Mouse (Mus musculus) stomach, embryonic 15.5 days (tissue): ENCODE data around the gene Ydjc. TPM values are rescaled to one million over a fixed set of nuclear protein-coding genes. Genes with fewer than 3 reads are reported as not detected.

Experiments
- ATAC-seq: fragments of 200-750 bp; cut with Nextera tagmentation; 2 replicates; pipeline ENCODE4 v1.8.0; 2017; ENCODE audit warnings: low read depth, moderate number of reproducible peaks, moderate TSS enrichment; ENCODE audit not compliant: insufficient read depth, low FRiP score
- H3K27ac ChIP-seq: fragments of 300-500 bp; sonication (generic); 2 replicates; pipeline ENCODE4 v1.5.1; 2015; ENCODE audit warnings: mild to moderate bottlenecking, inconsistent platforms
- H3K27me3 ChIP-seq: fragments of 300-500 bp; sonication (generic); replicated peaks from 2 replicates; pipeline ENCODE4 v1.6.1; 2015; ENCODE audit warnings: inconsistent platforms
- H3K36me3 ChIP-seq: fragments of 300-500 bp; sonication (generic); 2 replicates; pipeline ENCODE4 v1.6.1; 2015; ENCODE audit warnings: inconsistent platforms
- H3K4me1 ChIP-seq: fragments of 300-500 bp; sonication (generic); 2 replicates; pipeline ENCODE4 v1.6.1; 2015; ENCODE audit warnings: inconsistent platforms
- H3K4me2 ChIP-seq: fragments of 300-500 bp; sonication (generic); 2 replicates; pipeline ENCODE4 v1.6.1; 2015; ENCODE audit warnings: mild to moderate bottlenecking, inconsistent platforms
- H3K4me3 ChIP-seq: fragments of 300-500 bp; sonication (generic); replicated peaks from 2 replicates; pipeline ENCODE4 v1.5.1; 2015; ENCODE audit warnings: inconsistent platforms
- H3K9ac ChIP-seq: fragments of 300-500 bp; sonication (generic); 2 replicates; pipeline ENCODE4 v1.6.1; 2015; ENCODE audit warnings: inconsistent platforms
- H3K9me3 ChIP-seq: fragments of 300-500 bp; sonication (generic); 2 replicates; pipeline ENCODE4 v1.6.1; 2016; ENCODE audit warnings: inconsistent platforms
- WGBS: fragments of 180-500 bp; shearing (Covaris S2); methylation state at CpG from one replicate; pipeline ENCODE4 v1.1.7; 2015; 5-methylcytosine and 5-hydroxymethylcytosine counted together
- microRNA counts: library from miRNA; unstranded; fragments of <30 nt; microRNA quantifications from one replicate; lab custom pipeline; 2016
- microRNA-seq: library from miRNA; unstranded; fragments of <30 nt; microRNA quantifications from one replicate; pipeline ENCODE4, GENCODE M21; 2016
- polyA plus RNA-seq: library from polyadenylated mRNA; unstranded; fragments of >200 nt; fragmentation: Nextera tagmentation; extraction: Ambion mirVana; gene quantifications from 2 replicates; pipeline ENCODE4 v1.2.1, GENCODE M21; 2015

The Ydjc gene
- polyA plus RNA-seq, 1 experiment from 2014 or later = 20.2 TPM

GRCm38 (mm10) chr16:17200953-17201707 is 56.7 kb downstream of the Ydjc start:
- peak; percentile 84 for ATAC-seq
- Histone ChIP-seq H3K27ac (peak overlapping the region; percentile 79), H3K9me3 (no peaks in the 10 kb centered on the region), H3K27me3 (no peaks in the 10 kb centered on the region), H3K9ac (peak overlapping the region; percentile 95), H3K36me3 (no peaks in the 10 kb centered on the region), H3K4me3 (peak overlapping the region; percentile 99), H3K4me2 (peak overlapping the region; percentile 65), H3K4me1 (0 out of 2 replicates have a peak, but pooled peaks cover 14% of the 10 kb centered on the region)
- WGBS = under 1% methylated on average over 72 of the region's 72 CpGs

- Histone ChIP-seq H3K9ac (no peak overlapping the region), H3K4me3 (0 out of 2 replicates have a peak overlapping the region, but pooled peaks have one; percentile 99), H3K36me3 (no peaks in the 10 kb centered on the region), H3K9me3 (no peaks in the 10 kb centered on the region), H3K27me3 (no peaks in the 10 kb centered on the region), H3K27ac (peak overlapping the region; percentile 41; the same call in 1 of the 2 replicates), H3K4me2 (no peak overlapping the region), H3K4me1 (0 out of 2 replicates have a peak, but pooled peaks cover 14% of the 10 kb centered on the region)
- 43% methylated on average over 2 of the region's 2 CpGs for WGBS
- peak; percentile 52 for ATAC-seq
Measured at GRCm38 (mm10) chr16:17201977-17202376, 57.6 kb downstream of the Ydjc start.

- H3K27ac ChIP-seq = peak within 1 kb of the TSS; percentile 41; the same call in 1 of the 2 replicates
- H3K4me1 ChIP-seq = 0 out of 2 replicates have a peak, but pooled peaks cover 14% of the 10 kb centered on the region
- ATAC-seq = no peak
- WGBS = 80% methylated on average over 1 of the region's 1 CpGs
- H3K9ac ChIP-seq = peak within 1 kb of the TSS; percentile 95; the same call in 1 of the 2 replicates
- H3K27me3 ChIP-seq = no peaks in the 10 kb centered on the region
- H3K4me3 ChIP-seq = peak within 1 kb of the TSS; percentile 99
- no peaks in the 10 kb centered on the region for H3K9me3 ChIP-seq
- no peaks in the 10 kb centered on the region for H3K36me3 ChIP-seq
- H3K4me2 ChIP-seq = peak within 1 kb of the TSS; percentile 65; the same call in 1 of the 2 replicates
Measured at GRCm38 (mm10) chr16:17202549-17202948, 58.1 kb downstream of the Ydjc start, which contains the start of gene Ube2l3. Gene Ube2l3, minus strand, starts transcription at chr16:17202649.

GRCm38 (mm10) chr16:17204990-17205389 is 60.6 kb downstream of the Ydjc start:
- 6% methylated on average over 6 of the region's 6 CpGs for WGBS
- H3K4me3 ChIP-seq = no peak overlapping the region
- ATAC-seq = no peak

GRCm38 (mm10) chr16:17208389-17209361 is 64.3 kb downstream of the Ydjc start, which contains the start of gene Rimbp3:
Gene Rimbp3, plus strand, starts transcription at chr16:17208603.
- H3K9ac ChIP-seq = peak within 1 kb of the TSS; percentile 35
- H3K4me3 ChIP-seq = peak within 1 kb of the TSS; percentile 62
- ATAC-seq = peak; percentile 57
- no peaks in the 10 kb centered on the region for H3K9me3 ChIP-seq
- H3K27ac ChIP-seq = peak within 1 kb of the TSS; percentile 44
- no peaks in the 10 kb centered on the region for H3K36me3 ChIP-seq
- peak within 1 kb of the TSS; percentile 100 for H3K4me2 ChIP-seq
- H3K4me1 ChIP-seq = peaks cover 24% of the 10 kb centered on the region
- WGBS = under 1% methylated on average over 85 of the region's 85 CpGs
- H3K27me3 ChIP-seq = peaks cover 18% of the 10 kb centered on the region

More at GRCm38 (mm10) chr16:17204990-17205389, 60.6 kb downstream of the Ydjc start:
- Histone ChIP-seq H3K27ac (no peak overlapping the region), H3K27me3 (peaks cover 6% of the 10 kb centered on the region; the same call in 1 of the 2 replicates), H3K9me3 (no peaks in the 10 kb centered on the region), H3K4me1 (peaks cover 22% of the 10 kb centered on the region), H3K9ac (no peak overlapping the region), H3K36me3 (no peaks in the 10 kb centered on the region), H3K4me2 (no peak overlapping the region)

GRCm38 (mm10) chr16:17209404-17209960 is 65.1 kb downstream of the Ydjc start:
- WGBS = 2% methylated on average over 37 of the region's 37 CpGs
- Histone ChIP-seq H3K27ac (no peak overlapping the region), H3K9ac (0 out of 2 replicates have a peak overlapping the region, but pooled peaks have one; percentile 16), H3K4me2 (peak overlapping the region; percentile 100), H3K4me1 (peaks cover 24% of the 10 kb centered on the region), H3K9me3 (no peaks in the 10 kb centered on the region), H3K36me3 (no peaks in the 10 kb centered on the region), H3K27me3 (peaks cover 18% of the 10 kb centered on the region), H3K4me3 (peak overlapping the region; percentile 62)
- ATAC-seq = no peak; the same call in 1 of the 2 replicates

MicroRNA genes within 50 kb of the gene (microRNA counts, 519-probe panel; counts per million panel counts)
- 3,346 counts per million, percentile 84 among the panel's probes with 10 or more counts for microRNA mmu-miR-130b (lab: Ali Mortazavi, UCI)
- microRNA mmu-miR-301b (lab: Ali Mortazavi, UCI) = 2,344 counts per million, percentile 48 among the panel's probes with 10 or more counts

Small RNA genes within 50 kb of the gene (microRNA-seq; reads per million reads assigned to microRNA genes)
- gene Mir130b (6,097 reads per million, percentile 91 among the genes with 10 or more reads in this experiment), gene Mir301b (82.3 reads per million, percentile 48 among the genes with 10 or more reads in this experiment)

Other genes starting within 250 kb of the Ydjc start
- 17.9 and 21.0 TPM in 2 replicates for gene Ppm1f, start 248.2 kb upstream of the Ydjc start, polyA plus RNA-seq
- gene Mapk1, start 161.2 kb upstream of the Ydjc start, polyA plus RNA-seq = 153 and 156 TPM in 2 replicates
- gene Ypel1, start 74.9 kb upstream of the Ydjc start, polyA plus RNA-seq = 16.9 and 20.7 TPM in 2 replicates
- gene Ppil2, start 33.4 kb upstream of the Ydjc start, polyA plus RNA-seq = 118 and 131 TPM in 2 replicates
- 23.5 and 34.5 TPM in 2 replicates for gene 2610318N02Rik, start 19.5 kb upstream of the Ydjc start, polyA plus RNA-seq
- gene Sdf2l1, start 12.2 kb upstream of the Ydjc start, polyA plus RNA-seq = 156 and 180 TPM in 2 replicates
- 1.5 and 1.9 TPM in 2 replicates for gene Ccdc116, start 2.6 kb downstream of the Ydjc start, polyA plus RNA-seq
- 314 and 339 TPM in 2 replicates for gene Ube2l3, start 58.0 kb downstream of the Ydjc start, polyA plus RNA-seq
- gene Rimbp3, start 64.0 kb downstream of the Ydjc start, polyA plus RNA-seq = 0.39 and 0.57 TPM in 2 replicates
- gene Hic2, start 89.0 kb downstream of the Ydjc start, polyA plus RNA-seq = 4.5 and 6.1 TPM in 2 replicates
- gene Tmem191c, start 131.5 kb downstream of the Ydjc start, polyA plus RNA-seq = 18.2 and 19.2 TPM in 2 replicates
- 5.8 and 12.9 TPM in 2 replicates for gene Serpind1, start 186.8 kb downstream of the Ydjc start, polyA plus RNA-seq